Mouse (Mus musculus): Measurements from ENCODE around the gene Fkbp14. TPM values are rescaled to one million over a fixed set of nuclear protein-coding genes. Genes with fewer than 3 reads are reported as not detected.

The Fkbp14 gene
- total RNA-seq, 2 experiments from 2014 or later, result 13.1 to 14.6 TPM

DNA sequence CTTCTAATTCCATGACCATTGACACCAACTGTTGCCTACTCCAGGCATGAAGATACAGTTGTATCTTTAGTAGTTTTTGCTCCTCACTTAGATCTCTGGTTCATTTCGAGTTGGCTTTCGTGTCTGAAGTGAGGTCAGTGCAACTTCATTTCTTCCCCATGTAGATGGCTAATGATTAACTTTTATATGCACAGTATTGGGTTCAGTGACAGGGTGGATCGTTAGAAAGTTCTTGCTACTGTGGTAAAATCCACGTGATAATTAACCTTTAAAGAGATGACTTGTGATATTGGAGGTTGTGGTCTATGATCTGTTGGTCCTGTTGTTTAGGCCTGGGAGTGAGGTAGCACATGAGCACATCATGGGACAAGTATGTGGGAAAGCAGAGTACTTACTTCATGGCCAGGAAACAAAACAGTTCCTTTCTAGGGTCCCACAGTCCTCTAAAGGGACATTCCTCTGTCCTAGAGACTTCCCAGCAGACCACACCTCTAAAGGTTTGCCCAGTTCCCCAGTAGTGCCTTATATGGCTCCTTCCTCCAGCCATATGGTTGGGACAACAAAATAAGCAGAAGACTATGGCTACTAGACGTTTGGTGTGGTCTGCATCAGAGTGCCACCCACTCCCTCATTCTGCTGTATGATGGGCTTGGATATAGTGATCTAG lies 3.7 kb upstream of the Fkbp14 start:
- no peak for DNase-seq (ENCODE audit: low spot score in 2 of 2)
- Histone ChIP-seq H3K4me3 (no peak overlapping the region), H3K27ac (no peak overlapping the region)
- TF ChIP-seq CTCF (conservative IDR thresholded peaks at IDR 0.05), result no peak

DNA sequence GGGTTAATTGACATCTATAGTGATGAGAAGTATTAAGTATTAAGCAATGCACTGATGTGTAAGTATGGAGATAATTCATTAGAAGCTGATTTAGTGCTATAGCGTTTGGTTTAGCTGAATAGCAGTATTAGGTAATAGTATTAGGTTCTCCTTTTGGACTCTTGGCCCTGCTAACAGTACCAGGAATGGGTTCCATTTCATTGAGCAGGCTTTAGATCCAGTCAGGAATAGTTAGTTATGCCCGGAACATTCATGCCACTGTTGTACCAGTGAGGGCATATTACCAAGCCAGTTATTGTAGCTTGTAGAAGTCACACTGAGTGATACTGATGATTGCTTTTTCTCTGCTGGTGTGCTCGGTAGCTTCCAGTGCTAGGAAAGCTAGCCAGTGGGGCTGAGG lies 603 bp upstream of the Fkbp14 start:
- Histone ChIP-seq H3K27ac (no peak overlapping the region), H3K4me3 (no peak overlapping the region)
- DNase-seq (ENCODE audit: low spot score in 2 of 2), result no peak
- no peak for TF ChIP-seq CTCF (conservative IDR thresholded peaks at IDR 0.05)

DNA sequence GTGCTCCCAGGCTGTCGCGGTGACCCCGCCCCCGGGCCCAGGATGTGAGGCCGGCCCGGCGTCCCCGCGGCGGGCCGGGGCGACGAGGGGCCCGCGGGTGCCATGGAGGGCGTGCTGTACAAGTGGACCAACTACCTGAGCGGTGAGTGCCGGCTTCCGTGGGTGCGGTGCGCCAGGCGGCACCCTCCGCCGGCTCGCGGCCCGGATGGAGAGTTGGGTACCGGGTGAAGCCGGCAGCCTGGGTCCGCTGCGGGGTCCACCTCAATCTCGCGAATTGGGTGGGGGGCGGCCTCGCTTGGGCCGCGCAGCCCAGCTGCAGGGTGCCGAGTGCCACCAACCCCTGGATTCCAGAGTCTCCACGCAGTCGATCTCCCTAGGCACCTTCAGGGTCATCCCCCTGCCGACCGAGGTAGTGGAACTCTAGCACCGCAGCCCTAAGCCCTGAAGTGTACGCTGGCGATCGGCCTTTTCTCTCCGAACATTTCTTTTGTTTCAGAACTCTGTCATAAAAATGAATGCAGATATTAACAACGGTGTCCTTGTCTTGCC lies 1.7 kb downstream of the Fkbp14 start:
- Histone ChIP-seq H3K4me3 (peak overlapping the region; percentile 75), H3K27ac (peak overlapping the region; percentile 82)
- DNase-seq (ENCODE audit: low spot score in 2 of 2), result no peak
- no peak for TF ChIP-seq CTCF (conservative IDR thresholded peaks at IDR 0.05)

DNA sequence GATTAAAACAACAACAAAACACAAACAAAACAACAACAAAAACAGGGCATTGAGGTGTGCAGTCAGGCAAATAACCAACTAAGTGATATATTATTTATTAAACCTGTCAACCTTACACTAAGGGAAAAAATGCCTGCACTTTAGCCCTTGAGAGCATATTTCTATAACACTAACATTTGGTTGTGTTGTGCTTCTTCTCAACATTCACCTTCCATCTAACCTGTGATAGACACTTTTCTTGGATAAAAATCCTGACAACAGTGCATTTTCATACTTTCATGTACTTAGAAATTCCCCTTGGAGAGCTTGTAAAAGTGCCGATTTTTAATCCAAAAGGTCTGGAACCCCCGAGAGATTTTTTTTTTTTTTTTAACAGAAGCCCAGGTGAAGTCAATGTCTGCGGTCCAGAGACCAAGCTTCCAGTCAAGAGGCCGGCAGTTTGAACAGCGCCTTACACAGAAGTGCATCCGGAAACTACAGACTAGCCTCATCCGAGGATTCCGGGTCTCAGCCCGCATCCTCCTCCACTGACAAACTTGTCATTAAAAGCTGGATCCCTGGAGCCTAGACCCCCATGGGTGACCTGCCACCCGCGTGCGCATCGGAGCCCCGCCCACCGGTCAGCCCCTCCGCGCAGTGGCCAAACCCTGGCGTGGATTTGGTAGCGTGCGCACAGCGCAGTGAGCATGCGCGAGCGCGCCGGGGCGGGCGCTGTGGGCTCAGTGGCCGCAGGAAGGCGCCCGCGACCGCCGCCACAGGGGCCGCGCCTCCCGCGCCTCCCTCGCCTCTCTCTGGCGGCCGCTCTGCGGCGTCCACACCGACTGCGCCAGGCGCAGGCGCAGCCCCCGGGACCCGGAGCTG lies 2.4 kb downstream of the Fkbp14 start, which contains the start of gene Plekha8:
Gene Plekha8 (plus strand): TSS at position 643 of the 861 bp plus-strand sequence.
- peak; percentile 90 to 94 for DNase-seq (ENCODE audit: low spot score in 2 of 2)
- Histone ChIP-seq H3K27ac (peak within 1 kb of the TSS; percentile 82), H3K4me3 (peak within 1 kb of the TSS; percentile 75)
- TF ChIP-seq CTCF (conservative IDR thresholded peaks at IDR 0.05), result peak; percentile 52

DNA sequence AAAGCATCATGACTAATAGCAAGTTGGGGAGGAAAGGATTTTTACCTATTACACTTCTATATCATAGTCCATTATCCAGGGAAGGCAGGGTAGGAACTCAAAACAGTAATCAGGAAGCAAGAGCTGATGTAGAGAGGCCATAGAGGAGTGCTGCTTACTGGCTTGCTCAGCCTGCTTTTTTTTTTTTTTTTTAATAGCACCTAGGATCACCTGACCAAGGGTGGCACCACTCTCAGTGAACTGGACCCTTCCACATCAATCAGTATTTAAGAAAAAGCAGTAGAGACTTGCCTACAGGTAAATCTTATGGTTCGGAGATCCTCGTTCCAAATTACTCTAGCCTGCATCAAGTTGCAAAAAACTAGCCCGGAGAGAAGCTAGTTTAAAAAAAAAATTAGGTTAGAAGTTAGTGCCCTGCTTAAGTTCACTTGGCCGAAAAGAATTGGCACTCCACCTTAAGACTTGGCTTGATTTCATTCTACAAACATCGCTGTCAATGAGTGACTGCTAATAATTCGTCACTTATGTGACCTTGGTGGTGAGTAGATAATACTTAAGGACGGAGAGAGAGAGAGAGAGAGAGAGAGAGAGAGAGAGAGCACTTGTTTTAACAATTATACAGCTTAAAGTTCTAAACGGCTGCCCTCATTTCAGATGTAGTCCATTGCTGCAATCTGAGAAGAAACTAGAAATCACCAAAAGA lies 3.2 kb downstream of the Fkbp14 start:
- no peak for DNase-seq (ENCODE audit: low spot score in 2 of 2)
- Histone ChIP-seq H3K27ac (peak overlapping the region; percentile 87), H3K4me3 (peak overlapping the region; percentile 70)
- TF ChIP-seq CTCF (conservative IDR thresholded peaks at IDR 0.05), result no peak

DNA sequence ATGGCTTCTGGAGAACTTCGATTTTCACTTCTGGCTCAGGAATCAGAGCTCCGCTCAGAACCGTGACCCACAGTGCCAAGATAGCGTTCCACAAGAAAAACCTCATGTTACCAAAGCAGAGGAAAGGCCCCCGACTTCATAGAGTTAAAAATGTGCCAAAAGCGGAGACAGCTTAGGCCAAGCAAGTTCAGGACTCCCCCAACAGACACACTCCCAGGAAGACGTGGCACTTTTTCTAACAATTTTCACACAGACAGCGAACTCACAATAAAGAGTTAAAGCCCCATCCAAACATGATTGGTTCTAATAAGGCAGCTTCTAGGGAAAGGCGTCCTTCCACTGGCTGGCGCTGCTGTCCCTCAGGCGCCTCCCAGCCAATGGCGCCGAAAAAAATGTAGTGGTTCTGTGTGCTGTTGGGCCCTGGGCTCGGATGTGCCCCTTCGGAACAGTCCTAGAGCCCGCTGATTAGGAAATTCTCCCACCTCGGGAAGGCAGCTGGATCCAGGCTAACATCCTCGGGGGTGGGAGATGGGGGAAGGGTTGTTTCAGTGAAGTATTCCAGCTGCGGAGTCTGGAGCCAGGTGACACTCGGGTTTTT lies 4.1 kb downstream of the Fkbp14 start:
- TF ChIP-seq CTCF (conservative IDR thresholded peaks at IDR 0.05), result peak; percentile 28
- peak; percentile 91 to 95 for DNase-seq (ENCODE audit: low spot score in 2 of 2)
- Histone ChIP-seq H3K27ac (peak overlapping the region; percentile 87), H3K4me3 (peak overlapping the region; percentile 70)

DNA sequence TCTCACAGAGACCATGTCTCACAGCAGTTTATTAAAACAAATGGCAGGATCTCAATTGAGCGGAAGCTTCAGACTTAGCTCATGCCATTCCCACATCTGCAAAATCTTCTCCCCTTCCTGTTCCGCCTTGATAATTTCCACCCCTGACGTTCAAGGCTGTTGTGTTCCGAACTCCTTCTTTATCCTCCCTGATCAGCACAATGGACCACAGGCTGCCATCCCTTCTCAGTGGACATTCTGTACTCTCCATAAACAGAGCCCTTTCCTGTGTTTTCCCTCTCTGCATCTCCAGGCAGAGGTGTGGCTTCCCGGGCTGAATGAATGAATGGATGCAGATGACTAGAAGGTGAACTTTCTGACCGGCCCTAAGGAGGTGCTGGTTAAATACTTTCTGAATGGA lies 5.3 kb downstream of the Fkbp14 start:
- Histone ChIP-seq H3K4me3 (peak overlapping the region; percentile 70; the same call in 1 of the 2 replicates), H3K27ac (no peak overlapping the region)
- no peak for TF ChIP-seq CTCF (conservative IDR thresholded peaks at IDR 0.05)
- no peak for DNase-seq (ENCODE audit: low spot score in 2 of 2)

DNA sequence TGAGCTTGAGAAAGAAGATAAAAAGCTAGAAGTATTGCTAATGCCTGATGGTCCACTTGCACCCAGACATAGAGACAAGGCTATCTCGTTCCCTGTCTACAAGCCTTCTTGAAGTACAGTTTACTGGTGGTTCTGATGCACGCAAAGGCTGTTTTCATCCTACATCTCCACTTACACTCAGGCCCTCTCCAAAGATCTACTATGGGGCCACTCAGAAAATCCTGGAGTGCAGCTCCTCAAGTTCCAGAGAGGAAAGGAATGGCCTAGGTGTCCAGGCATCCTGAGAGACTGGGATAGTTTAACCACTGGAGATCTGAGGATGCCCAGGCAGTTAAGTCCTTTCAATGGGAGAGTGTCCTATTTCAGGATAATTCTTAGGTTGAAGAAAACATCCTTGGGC lies 6.4 kb downstream of the Fkbp14 start:
- DNase-seq (ENCODE audit: low spot score in 2 of 2), result no peak

DNA sequence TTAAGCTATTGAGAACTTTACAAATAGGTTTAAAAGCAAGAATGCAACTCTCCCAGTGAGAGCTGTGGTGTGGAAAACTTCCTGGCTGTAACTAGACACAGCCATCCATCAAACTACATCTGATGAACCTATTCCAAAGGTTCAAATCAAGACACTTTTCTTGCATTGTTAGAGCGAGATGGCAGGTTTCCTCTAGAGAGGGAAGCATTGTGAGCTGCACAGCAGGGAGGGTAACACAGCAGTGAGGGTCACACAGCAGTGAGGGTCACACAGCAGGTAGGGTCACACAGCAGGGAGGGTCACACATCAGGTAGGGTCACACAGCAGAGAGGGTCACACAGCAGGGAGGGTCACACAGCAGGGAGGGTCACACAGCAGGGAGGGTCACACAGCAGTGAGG lies 8.9 kb downstream of the Fkbp14 start:
- TF ChIP-seq CTCF (conservative IDR thresholded peaks at IDR 0.05), result no peak
- Histone ChIP-seq H3K27ac (no peak overlapping the region), H3K4me3 (no peak overlapping the region)
- DNase-seq (ENCODE audit: low spot score in 2 of 2), result no peak

More for the DNA sequence above, 6.4 kb downstream of the Fkbp14 start:
- Histone ChIP-seq H3K27ac (no peak overlapping the region), H3K4me3 (no peak overlapping the region)
- no peak for TF ChIP-seq CTCF (conservative IDR thresholded peaks at IDR 0.05)

DNA sequence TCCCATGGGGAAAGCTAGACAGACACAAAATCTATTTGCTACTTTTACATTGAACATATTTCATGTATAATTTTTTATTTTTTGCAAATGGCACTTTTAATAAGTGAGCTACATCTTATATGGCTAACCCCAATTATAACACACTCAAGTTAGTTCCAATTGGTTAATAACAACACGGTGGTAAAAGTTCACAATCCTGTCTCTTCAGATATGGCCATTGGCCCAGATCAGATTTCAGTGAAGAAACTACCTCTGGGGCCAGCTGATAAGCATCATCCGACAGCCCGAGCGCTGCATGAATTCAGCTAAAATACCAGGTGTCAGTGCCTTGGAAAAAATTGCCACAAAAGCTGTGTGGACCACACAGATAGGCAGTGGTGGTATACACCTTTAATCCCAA lies 9.4 kb downstream of the Fkbp14 start:
- TF ChIP-seq CTCF (conservative IDR thresholded peaks at IDR 0.05), result no peak
- Histone ChIP-seq H3K4me3 (no peak overlapping the region), H3K27ac (no peak overlapping the region)
- DNase-seq (ENCODE audit: low spot score in 2 of 2), result no peak

DNA sequence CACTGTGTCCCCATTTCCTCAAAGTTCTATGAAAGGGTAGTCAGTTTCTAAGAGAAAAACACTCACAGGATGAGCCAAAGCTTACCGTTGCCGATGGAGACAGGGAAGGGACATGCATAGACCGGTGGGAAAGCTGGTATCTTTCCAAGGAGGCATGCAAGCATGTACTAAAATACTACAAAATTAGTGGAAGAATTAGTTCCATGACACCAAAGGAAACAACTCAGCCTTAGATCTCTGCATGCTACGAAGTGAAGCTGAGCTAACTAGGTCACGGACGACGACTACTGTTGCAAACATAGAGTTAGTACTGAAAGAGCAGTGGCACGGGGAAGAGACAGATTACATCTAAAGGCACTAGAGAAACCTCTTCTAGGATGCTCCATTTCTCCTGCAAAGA lies 10.2 kb downstream of the Fkbp14 start:
- H3K27ac ChIP-seq, result no peak overlapping the region
- no peak overlapping the region for H3K4me3 ChIP-seq
- no peak for TF ChIP-seq CTCF (conservative IDR thresholded peaks at IDR 0.05)
- no peak for DNase-seq (ENCODE audit: low spot score in 2 of 2)

DNA sequence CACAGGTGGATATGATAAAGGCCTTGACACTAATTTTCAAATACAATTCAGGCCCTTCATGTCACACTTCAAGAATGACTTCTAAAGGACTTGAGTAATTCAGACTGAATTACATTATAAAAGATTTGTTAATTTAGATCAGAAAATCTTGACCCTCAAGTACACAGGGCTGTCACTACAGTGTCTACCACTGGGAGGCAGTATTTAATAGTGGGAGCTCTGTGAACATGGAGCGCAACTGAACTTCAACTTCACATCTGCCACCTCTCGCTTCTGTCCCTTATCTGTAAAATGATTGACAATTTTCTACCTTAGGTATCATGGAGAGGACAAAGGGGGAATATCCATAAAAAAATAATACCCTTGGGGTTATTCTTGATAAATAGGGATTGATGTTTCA lies 10.9 kb downstream of the Fkbp14 start:
- DNase-seq (ENCODE audit: low spot score in 2 of 2), result peak; percentile 37 to 70
- H3K27ac ChIP-seq, result no peak overlapping the region
- no peak overlapping the region for H3K4me3 ChIP-seq
- peak; percentile 97 for TF ChIP-seq CTCF (conservative IDR thresholded peaks at IDR 0.05)

Data from layer of hippocampus, adult 2 months (tissue).